In the genomic region with DNA sequence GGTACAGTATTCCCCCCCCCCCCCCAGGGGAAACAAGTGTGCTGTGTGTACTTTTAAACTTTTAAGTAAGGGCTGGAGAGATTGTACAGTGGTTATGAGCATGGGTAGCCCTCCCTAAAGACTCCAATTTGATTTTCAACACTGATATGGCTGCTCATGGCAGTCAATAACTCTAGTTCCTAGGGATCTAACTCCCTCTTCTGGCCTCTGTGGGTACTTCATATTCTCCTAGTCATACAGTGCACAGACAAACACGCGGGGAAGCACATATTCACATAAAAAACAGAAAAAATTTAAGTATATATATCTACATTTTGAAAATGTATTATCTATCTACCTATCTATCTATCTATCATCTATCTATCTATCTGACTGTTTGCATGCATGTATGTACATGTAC, we compare ENCODE assay signal across 18 mouse cellular contexts.
DNase-seq lines count a peak whose midpoint lies in the region; ATAC-seq and TF ChIP-seq lines count a peak whose summit lies in the region.
"Had no signal": no experiment of that assay in that cellular context is flagged by ENCODE, and none has a peak within 500 bp of the region (broad histone marks: within the 10 kb centered on the region; RNA-seq: fewer than 3 reads in every experiment).

No protein-coding gene starts in this region.

- POLR2A ChIA-PET in Patski (lab: Charles Lee) = no interaction called here

- no peaks in the 10 kb centered on the region for H3K36me3 ChIP-seq in heart, embryonic 12.5 days
- H3K36me3 ChIP-seq: heart, embryonic 15.5 days; hindbrain, embryonic 10.5 days; liver, embryonic 13.5 days; neural tube, embryonic 15.5 days had no signal

- H3K4me1 ChIP-seq in heart, embryonic 12.5 days (replicated peaks) = no peaks in the 10 kb centered on the region
- H3K4me1 ChIP-seq: heart, embryonic 15.5 days; hindbrain, embryonic 10.5 days; liver, embryonic 13.5 days; neural tube, embryonic 15.5 days had no signal

- no peaks in the 10 kb centered on the region for H3K27me3 ChIP-seq in Patski
- no peaks in the 10 kb centered on the region for H3K27me3 ChIP-seq in heart, embryonic 12.5 days (replicated peaks)
- H3K27me3 ChIP-seq: heart, embryonic 15.5 days; liver, embryonic 13.5 days; neural tube, embryonic 15.5 days had no signal

- peak; percentile 67 for TF ChIP-seq CTCF in Patski (IDR thresholded peaks at IDR 0.05)

- CTCF ChIA-PET in Patski (lab: Charles Lee) = interaction anchor here (0.9 to 1.2 kb wide), 2 partner anchors 103 to 106 kb away, joined by 3 read pairs; no protein-coding TSS in a partner anchor

- no peaks in the 10 kb centered on the region for H3K9me3 ChIP-seq in heart, embryonic 12.5 days (replicated peaks)
- H3K9me3 ChIP-seq: heart, embryonic 15.5 days; hindbrain, embryonic 10.5 days; liver, embryonic 13.5 days; neural tube, embryonic 15.5 days had no signal

- no peak overlapping the region for H3K4me3 ChIP-seq in heart, embryonic 12.5 days
- H3K4me3 ChIP-seq: heart, embryonic 15.5 days; hindbrain, embryonic 10.5 days; left cerebral cortex, adult 2 months; liver, embryonic 13.5 days; myocyte; neural tube, embryonic 15.5 days had no signal

- 73% methylated on average over 2 of the region's 2 CpGs for WGBS in heart, embryonic 12.5 days

- no peak overlapping the region for H3K4me2 ChIP-seq in heart, embryonic 12.5 days
- H3K4me2 ChIP-seq: heart, embryonic 15.5 days; liver, embryonic 13.5 days; neural tube, embryonic 15.5 days had no signal

- peak; percentile 6 for DNase-seq in embryo, embryonic 10.5 days (ENCODE audit: low spot score)
- no peak for DNase-seq in embryo, embryonic 9.5 days (ENCODE audit: extremely low spot score)
- DNase-seq in lung, postnatal 14 days = peak; percentile 6
- no peak for DNase-seq in lung, postnatal 4 days
- no peak for DNase-seq in Patski (ENCODE audit: low read depth, low spot score)
- DNase-seq in left cerebral cortex, adult 18-20 months (ENCODE audit: low spot score in 2 of 2) = no peak
- DNase-seq: cerebellum, adult 2 months; forebrain, postnatal 0 days; liver, embryonic 13.5 days; midbrain, embryonic 14.5 days; right cerebral cortex, postnatal 25 days; thymus, postnatal 14 days had no signal

- H3K9ac ChIP-seq in heart, embryonic 12.5 days = no peak overlapping the region
- H3K9ac ChIP-seq: forebrain, postnatal 0 days; heart, embryonic 15.5 days; liver, embryonic 13.5 days; neural tube, embryonic 15.5 days had no signal

- no peak overlapping the region for H3K27ac ChIP-seq in heart, embryonic 12.5 days (ENCODE audit: poor library complexity, severe bottlenecking)
- H3K27ac ChIP-seq: heart, embryonic 15.5 days; hindbrain, embryonic 10.5 days; left cerebral cortex, adult 2 months; liver, embryonic 13.5 days; neural tube, embryonic 15.5 days had no signal

- ATAC-seq in Patski = peak; percentile 52
- ATAC-seq in heart, embryonic 12.5 days (ENCODE audit: insufficient number of reproducible peaks, low FRiP score) = no peak
- ATAC-seq: forebrain, postnatal 0 days had no signal

- in situ Hi-C loops in Patski (cut with MboI; ENCODE audit: low pct_unique_long_range_greater_than_20kb) = loop anchor here (5.0 kb wide), 1 partner anchor 100 kb away; no protein-coding TSS in a partner anchor

Comparison
In these comparisons a context has a peak if more than half of its experiments do, and no peak if none do; other contexts are left out.
1. DNase-seq: peak in embryo, embryonic 10.5 days (single experiment) and lung, postnatal 14 days (single experiment); none in embryo, embryonic 9.5 days (single experiment), lung, postnatal 4 days (0 of 2), Patski (single experiment) and left cerebral cortex, adult 18-20 months (0 of 2).